Mouse (Mus musculus): ENCODE measurements around the gene Ngdn.
"Not testable (repeated sequence)": the region's sequence is repeated elsewhere in the genome, so short reads cannot be mapped to it uniquely, and the experiment has no call there.

Gene Ngdn

DNA sequence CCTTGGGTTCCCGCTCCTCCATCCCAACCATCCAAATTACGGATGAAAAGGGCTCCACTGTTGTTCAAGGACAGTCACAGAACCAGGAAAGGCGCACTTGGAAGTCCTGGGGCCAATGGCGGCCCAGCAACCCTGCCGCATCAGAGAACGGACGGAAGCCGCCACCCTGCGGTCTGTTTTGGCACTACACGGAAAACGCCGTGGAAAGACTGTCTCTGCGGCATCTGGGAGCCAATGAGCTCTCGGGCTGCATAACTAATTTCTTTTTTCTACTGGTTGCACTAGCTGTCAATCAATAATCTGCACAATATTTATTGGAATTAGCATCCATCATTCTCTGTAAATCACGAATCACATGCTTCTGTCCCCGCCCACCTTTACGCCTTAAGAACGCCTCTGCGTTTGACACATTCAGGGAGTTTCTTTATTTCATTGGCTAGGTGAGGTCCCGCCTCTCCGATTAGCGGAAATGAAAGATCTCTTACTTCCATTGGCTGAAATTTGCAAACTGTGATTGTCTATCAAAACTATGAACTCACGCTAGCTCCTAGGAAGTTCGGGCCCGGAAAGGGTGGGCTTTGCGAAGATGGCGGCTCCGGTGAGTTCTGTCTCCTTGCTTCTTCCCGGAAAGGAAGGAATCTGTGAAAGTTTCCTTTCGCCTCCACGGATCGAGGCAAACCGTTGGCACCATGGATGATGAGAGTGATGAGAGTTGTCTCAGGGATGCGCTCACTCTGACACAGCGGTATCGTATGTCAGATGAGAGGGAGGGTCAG lies at the start of gene Ngdn:
TSS of gene Ngdn (plus strand) at position 464 of the 776 bp plus-strand sequence.
- peak; percentile 98 for DNase-seq

DNA sequence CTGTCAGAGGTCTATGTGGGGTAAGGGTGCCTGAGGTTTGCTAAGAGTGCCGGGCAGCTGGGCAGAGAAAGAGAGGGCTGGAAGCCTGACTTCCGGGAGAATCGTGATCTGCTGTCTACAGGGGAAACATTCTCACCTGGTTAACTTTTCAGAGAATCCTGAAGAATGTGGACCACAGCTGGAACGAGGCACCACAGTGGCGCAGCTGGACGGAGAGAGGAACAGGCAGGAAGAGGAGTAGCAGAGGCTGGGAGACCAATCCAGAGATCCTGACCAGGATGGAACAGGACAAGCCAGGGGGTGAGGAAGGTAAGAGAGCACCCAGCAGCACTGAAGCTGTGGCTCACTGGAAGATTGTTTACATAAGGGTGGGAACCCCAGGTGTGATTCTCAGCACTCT lies 49.6 kb upstream of the Ngdn start:
- no peak for DNase-seq

DNA sequence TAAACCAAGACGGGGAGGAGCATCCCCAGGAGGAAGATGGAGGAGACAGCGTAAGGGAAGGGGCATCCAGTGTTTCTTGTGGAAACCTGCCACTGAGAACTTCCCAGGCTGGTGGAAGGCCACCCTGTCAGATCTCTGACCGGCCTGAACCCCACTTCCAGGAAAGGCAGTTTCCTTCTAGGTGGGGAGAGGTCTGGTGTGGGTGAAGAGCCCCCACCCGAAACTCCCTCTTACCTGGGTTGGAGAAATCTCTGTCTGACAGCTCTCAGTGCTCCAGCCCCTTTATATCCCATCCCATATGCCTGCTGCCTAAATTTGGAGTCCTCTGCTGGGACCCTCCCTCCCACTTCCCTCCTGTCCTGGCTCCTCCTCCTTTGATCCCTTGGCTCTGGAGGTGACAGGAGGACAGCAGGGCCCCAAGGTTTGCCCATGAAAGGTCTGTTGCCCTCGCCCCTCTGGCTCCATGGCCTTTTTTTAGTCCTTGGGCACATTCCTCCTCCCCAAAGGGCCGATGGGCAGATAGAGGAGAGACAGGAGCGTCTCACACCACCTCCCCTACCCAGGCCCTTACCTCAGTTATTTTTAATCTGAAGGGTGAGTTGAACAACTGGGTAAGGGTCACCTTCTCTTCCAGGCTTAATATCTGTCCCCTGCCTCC lies 48.8 kb upstream of the Ngdn start, which contains the start of gene Myh6:
TSS of gene Myh6 (minus strand) at position 608 of the 658 bp plus-strand sequence.
- no peak for DNase-seq

DNA sequence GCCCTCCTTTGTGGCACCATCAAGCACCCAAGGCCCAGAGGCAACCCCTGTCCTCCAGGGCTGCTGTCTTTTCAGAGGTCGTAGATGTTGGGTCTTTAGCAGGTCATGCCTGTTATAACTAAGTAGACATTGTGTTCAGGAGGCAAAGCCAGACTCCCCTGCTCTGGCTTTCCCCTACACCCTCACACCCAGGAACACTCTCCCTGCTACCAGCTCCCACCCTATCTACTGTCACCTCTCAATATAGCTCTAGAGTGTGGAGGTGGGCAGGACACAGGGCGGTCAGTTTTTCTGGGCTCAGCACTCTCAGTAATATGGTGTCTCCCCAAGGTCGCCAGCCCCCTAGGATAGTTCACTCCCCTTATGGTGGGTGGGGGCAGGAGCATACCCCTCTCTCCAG lies 47.4 kb upstream of the Ngdn start:
- DNase-seq = no peak

DNA sequence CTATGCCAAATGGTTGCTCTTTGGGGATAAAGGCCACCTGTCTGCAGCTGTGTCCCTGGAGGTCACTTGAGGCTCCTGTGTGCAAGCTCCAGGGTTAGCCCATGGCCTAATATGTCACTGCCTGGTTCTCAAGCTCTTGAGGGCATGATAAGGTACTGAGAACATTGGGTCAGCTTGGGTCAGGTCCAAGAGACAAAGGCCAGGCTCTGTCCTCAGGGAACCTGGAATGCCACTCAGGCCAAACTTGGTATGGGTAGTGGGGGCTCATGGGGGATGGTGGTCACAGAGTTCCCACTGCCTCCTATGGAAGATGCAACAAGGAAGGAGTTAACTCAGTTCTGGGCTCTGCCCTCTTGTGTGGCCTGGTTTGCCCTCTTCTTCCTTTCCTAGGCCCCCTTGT lies 46.9 kb upstream of the Ngdn start:
- no peak for DNase-seq

DNA sequence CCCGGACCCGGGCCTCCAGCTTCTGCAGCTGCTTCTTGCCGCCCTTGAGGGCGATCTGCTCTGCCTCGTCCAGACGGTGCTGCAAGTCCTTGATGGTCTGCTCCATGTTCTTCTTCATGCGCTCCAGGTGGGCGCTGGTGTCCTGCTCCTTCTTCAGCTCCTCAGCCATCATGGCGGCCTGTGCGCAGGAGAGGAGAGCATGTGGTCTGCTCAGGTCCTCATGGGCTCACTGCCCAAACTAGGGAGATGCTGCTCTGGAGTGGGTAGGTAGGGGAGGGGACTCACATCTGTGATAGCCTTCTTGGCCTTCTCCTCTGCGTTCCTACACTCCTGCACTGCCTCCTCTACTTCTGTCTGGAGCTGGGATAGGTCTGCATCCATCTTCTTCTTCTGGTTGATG lies 42.5 kb upstream of the Ngdn start:
- DNase-seq = not testable (repeated sequence)

DNA sequence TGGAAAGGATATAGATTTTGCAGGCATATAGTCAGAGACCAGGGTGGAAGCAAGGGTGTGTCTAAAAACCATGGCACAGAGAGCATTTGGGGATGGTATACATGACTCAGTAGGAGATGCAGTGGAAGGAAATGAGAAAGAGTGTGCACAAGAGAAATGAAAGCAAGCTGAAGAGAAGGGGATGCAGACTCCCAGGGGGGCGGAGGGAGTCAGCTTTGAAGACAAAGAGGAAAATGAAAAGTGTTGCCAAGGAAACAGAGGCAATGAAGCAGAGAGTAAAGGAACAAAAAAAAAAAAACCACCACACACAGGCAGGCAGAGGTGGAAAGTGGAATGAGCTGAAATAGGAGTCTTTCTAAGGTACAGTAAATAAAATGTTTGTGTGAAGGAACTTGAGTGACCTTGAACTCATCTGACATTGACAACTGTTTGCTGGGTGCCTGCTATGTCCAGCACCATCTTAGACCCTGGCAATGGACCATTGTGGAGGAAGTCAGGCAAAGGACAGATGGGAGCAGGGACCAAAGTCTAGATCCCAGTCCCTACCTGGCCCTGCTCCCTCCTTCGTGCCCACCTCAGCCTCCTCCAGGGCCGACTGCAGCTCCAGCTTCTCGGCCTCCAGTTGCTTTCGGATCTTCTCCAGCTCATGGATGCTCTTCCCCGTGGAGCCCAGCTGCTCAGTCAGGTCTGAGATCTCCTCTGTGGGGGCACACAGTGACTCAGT lies 41.0 kb upstream of the Ngdn start:
- no peak for DNase-seq

DNA sequence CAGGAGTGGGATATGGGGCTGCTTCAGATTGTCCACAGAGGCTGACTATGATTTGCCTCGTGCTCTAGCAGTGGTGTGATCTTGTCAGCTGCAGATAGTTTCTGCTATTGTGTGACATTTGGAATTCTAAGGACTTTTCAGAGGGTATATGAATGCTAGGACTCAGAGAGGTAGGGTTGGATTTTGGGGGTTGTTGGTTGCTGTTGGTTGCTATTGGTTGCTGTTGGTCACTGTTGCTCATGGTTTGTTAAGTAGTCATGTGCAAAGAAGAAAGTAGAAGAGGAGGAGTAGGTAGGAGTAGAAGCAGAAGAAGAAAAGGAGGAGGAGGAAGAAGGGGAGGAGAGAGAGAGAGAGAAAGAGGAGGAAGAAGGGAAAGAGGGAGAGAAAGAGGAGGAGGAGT lies 38.6 kb upstream of the Ngdn start, which contains the start of gene Gm17428:
TSS of gene Gm17428 (plus strand) at position 301 of the 400 bp plus-strand sequence.
- DNase-seq = no peak

DNA sequence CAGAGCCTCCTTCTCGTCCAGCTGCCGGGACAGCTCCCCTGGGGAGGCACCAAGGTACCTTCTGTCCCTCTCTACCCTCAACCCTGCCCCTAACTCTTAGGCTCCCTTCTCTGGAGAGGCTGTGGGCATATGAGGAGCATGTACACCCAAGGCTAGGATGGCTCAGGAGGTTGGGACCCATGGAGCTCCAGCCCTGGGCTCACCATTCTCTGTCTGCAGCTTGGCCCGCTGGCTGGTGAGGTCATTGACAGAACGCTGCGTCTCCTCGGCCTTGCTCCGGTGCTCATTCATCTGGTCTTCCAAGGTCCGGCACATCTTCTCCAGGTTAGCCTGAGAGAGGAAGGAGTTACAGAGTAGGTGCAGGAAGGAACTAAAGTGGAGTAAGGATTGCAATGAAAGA lies 36.6 kb upstream of the Ngdn start:
- DNase-seq = no peak

DNA sequence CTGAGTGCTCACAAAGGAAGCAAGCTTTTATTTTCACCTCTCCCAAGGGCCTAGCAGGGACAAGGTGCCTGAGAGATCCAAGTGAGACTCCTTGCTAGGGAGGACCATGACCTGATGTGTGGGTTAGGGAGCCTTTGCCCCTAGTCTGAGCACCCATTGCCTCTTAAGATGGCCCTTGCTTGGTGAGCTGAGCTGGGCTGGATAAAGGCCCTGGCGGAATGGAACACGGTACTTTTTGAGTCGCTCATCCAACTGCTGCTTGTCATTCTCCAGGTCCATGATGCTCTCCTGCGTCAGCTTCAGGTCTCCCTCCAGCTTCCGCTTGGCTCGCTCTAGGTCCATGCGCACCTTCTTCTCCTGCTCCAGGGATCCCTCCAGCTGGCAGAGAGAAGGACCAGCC lies 33.3 kb upstream of the Ngdn start:
- no peak for DNase-seq

DNA sequence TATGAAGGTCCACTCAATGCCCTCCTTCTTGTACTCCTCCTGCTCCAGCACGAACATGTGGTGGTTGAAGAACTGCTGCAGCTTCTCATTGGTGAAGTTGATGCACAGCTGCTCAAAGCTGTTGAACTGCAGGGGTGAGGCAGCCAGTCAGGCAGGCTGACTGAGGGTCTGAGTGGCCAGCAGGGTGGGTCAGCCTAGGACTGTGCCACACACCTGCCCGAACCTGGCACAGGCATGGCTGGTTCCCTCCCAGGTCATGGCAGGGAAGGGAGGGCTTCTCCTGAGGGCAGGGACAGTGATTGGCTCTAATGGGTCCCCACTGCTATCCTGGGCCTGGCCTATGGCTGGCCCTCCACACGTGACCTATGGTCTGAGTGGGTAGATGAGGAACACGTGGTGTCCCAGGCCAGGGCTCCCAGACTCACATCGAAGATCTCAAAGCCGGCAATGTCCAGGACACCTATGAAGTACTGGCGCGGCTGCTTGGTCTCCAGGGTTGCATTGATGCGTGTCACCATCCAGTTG lies 26.8 kb upstream of the Ngdn start:
- DNase-seq = not testable (repeated sequence)

DNA sequence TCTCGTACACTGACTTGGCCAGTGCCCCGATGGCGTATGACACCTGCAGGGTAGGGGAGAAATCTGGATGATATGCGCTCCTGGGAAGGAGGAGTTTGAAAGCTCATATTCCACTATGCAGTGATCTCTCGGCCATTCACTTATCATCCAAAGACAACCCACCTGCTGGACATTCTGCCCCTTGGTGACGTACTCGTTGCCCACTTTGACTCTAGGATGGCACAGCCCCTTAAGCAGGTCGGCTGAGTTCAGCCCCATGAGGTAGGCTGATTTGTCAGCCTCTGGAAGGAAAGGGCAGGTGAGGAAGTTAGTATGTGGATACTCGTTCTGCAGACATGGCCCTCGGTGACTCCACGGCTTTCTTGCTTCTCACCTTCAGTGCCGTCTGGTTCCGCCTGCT lies 26.4 kb upstream of the Ngdn start:
- no peak for DNase-seq

DNA sequence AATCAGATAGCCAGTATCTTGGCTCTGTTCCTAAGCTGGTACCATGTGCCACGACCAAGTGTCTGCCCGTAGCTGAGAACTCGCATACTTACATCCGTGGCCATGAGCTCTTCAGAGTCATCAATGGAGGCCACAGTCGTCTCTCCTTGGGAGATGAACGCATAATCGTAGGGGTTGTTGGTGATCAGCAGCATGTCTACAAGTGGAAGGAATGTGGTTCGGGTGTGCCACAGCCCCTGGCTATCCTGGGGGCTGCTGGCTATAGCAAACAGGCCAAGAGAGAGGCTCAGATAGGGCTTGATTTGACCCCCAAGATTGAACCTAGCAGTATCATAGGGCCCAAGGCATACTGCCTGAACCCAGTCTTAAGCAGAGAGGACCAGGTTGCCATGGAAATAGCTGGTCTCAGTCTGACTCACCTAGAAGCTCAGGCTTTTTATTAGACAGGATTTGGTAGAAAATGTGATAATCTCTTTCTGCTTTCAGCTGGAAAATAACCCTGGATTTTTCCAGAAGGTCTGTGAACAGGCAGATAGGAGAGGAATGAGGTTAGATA lies 25.3 kb upstream of the Ngdn start:
- no peak for DNase-seq

DNA sequence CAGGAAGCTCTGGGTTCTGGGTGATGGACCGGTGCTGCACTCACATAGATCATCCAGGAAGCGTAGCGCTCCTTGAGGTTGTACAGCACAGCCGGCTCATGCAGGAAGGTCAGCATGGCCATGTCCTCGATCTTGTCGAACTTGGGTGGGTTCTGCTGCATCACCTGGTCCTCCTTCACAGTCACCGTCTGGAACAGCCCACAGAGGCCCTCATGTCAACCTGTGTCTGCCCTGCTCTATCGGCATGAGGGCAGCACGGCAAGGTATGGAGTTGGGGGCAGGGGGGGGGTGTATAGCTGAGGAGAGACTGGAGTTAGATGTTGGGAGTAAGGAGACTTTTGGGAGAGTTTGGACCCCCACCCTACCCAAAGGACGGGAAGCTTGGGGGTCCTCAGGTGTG lies 23.1 kb upstream of the Ngdn start:
- no peak for DNase-seq

DNA sequence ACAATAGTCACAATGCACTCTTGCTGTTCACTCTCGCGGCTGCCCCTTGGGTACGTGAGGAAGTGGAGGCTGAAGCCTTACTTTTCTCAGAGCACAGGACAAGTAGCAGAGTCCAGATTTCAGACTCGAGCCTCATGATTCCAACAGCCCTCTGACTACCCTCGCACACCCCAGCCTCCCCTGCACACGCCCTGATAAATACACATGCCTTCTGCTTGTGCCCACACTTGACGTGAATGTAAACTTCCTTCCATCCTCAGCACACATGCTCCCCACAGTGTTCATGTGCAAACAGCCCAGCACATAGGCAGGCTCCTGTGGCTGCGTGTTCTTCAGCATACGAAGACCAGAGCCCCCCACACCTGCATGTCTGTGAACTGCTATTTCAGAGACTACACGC lies 21.6 kb upstream of the Ngdn start:
- no peak for DNase-seq

DNA sequence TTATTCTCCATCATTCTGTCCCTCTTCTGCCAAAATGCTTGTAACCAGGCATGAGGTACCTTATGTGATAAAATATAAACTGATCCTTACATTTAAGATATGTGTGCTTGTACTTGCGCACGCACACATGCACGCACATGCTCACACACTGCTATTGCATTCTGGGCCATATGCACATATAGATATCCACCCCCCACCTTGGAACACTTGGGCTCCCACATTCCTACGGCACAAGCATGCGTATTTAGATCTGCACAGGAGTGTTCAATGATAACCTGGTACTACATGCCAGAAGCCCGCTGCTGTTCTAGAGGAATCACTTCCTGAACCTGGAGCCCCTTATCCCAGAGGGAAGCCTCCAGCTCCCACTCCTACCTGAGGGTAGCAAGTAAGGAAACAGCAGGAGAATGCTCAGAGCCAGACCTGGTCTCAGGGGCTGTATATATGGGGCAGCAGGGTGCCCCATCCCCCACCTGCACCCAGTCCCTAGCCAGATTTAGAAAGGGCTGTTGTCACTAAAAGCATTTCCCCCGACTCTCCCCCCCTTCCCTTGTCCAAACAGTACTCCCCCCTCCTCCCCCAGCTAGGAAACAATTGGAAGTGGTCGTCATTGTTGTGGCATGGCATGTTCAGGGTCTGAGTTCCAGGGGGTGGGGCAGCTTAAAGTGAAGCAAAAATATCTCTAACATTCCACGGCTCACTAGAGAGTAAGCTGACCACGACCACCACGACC lies 21.0 kb upstream of the Ngdn start, which contains the start of gene Myh7:
TSS of gene Myh7 (minus strand) at position 491 of the 733 bp plus-strand sequence.
- no peak for DNase-seq

DNA sequence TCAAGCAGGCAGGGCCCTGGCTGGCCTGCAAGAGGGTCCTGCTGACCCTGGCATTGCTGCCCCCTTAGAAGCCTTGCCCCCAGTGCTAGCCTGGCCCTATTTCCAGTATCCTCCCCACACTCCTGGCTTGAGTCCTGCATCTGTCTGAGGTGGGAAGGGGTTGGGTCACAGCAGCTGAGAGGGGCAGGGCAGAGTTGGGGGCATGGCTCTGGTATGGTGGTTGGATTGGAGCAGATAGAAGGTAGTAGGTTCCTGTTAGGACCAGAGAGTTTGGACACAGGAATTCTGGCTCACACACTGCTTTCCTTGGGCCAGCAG lies 20.4 kb upstream of the Ngdn start:
- DNase-seq = no peak

DNA sequence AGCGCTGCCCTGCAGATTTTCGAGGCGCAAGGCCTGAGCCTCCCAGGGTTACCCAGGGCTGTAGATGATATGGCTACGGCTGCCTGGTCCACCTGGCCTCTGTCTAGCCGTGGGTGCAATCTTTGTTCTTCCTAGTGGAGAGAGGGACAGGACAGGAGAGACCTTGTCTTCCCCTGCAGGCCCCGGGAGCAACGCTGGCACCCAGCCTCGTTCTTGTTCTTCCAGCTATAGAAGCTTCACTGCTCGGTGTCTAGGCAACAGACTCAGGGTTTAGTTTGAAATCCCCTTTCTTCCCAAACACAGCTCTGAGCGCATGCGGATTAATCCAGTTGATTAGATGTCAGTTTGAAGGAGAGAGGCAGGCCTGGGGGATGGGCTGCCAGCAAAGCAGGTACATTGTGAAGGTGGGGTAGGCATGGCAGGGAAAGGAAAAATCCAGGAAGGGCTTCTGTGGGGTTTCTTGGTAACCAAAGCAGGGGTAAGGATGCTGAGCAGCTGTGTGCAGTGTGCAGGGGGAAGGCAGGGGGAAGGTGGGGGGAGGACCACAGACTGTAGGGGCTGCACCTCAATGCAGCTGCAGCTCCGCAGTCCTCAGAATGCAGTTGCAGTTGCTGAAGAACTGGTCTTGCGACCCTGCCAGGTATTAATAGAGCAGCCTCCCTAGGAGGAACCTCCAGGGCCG lies 19.7 kb upstream of the Ngdn start:
- peak; percentile 48 for DNase-seq

DNA sequence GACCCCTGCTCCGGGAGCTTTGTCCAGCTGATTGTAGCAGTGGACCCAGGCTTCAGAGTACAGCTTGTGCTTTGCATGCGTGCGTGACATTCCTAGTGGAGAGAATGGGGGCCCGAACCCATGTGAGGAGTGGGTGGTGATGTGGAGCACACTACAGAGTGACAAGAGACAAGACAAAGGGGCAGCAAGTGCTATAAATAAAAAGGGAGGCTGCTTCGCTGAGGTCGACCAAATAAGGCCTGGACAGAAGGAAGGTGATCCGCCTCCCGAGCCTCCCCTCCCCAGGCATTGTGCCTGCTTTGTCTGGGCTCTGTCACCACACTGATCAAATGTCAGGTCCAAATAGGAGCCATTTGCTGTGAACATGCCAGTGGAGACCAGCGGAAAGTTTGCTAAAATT lies 18.5 kb upstream of the Ngdn start:
- no peak for DNase-seq

DNA sequence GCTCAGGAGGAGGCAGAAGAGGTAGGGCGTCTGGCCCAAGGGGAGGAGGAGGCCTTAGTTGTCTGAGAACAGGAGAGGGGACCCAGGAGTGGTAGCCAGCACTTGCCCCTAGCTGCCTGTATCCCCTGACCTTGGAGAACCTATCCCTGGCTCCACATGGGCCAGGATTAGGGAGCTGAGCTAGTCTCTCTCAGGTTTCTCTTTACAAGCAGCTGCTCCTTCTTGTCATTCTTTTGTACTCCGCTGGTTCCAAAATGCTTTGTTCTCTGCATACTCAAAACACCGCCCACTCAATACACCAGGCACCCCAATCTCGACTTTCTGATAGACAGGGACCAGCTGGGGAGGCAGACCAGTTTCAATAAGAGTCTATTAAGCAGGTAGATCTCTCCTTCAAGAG lies 18.0 kb upstream of the Ngdn start:
- DNase-seq = no peak

DNA sequence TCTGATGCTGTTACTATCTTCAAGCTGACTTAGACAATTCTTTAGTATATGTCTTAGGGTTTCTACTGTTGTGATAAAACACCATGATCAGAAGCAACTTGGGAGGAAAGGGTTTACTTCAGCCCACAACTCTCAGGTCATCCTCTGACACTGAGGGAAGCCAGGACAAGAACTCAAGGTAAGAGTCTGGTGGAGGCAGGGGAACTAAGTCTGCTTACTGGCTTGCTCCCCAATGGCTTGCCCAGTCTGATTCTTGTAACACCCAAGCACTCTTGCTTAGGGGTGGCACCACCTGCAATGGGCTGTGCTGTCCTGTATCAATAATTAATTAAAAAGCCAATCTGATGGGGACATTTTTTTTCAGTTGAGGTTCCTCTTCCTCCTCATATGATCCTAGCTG lies 16.6 kb upstream of the Ngdn start:
- no peak for DNase-seq

DNA sequence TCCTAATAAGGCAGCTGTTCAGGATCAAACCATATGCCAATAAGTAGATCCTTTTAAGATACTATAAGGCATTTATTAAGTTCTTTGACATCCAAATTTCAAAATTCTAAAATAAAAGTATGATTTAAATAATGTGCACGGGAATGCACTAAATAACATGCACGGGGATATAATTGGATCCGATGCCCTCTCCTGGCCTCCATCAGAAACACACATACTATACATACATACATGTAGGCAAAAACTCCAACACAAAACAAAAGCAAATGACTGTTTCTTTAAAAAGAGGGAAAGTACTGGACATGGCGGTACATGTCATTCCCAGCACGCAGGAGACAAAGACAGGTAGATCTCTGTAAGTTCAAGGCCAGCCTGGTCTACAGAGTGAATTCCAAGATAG lies 15.4 kb upstream of the Ngdn start:
- DNase-seq = not testable (repeated sequence)
